Mouse (Mus musculus): ENCODE results near the gene Nubp1. TPM values are rescaled to one million over a fixed set of nuclear protein-coding genes. Genes with fewer than 3 reads are reported as not detected.

The Nubp1 gene
- total RNA-seq, 1 experiment from 2014 or later, result 28.0 TPM

- no peak for DNase-seq
These were observed 56.5 kb downstream of the Nubp1 start for GRCm38 (mm10) chr16:10468201-10468600.

- no peak for DNase-seq
These were observed 60.2 kb downstream of the Nubp1 start for GRCm38 (mm10) chr16:10471950-10472349.

Other genes starting within 250 kb of the Nubp1 start
- not detected in 2 replicates for gene Rpl39l, start 241.7 kb upstream of the Nubp1 start, total RNA-seq (2021)
- gene Atf7ip2, start 219.2 kb upstream of the Nubp1 start, total RNA-seq (2021), result 0.43 and 1.1 TPM in 2 replicates
- gene Emp2, start 98.0 kb upstream of the Nubp1 start, total RNA-seq (2021), result 4.3 and 4.7 TPM in 2 replicates
- not detected in 2 replicates for gene Tekt5, start 16.5 kb upstream of the Nubp1 start, total RNA-seq (2021)
- gene Tvp23a, start 35.4 kb downstream of the Nubp1 start, total RNA-seq (2021), result 1.3 and 2.5 TPM in 2 replicates
- 0.39 and 1.00 TPM in 2 replicates for gene Ciita, start 68.1 kb downstream of the Nubp1 start, total RNA-seq (2021)
- 17.8 and 21.8 TPM in 2 replicates for gene Dexi, start 131.1 kb downstream of the Nubp1 start, total RNA-seq (2021)
- 42.7 and 44.2 TPM in 2 replicates for gene Clec16a, start 133.4 kb downstream of the Nubp1 start, total RNA-seq (2021)